Mouse (Mus musculus) stomach, postnatal 0 days (tissue): ENCODE data around the gene Trpm5. TPM values are rescaled to one million over a fixed set of nuclear protein-coding genes. Genes with fewer than 3 reads are reported as not detected.

Source experiments
- ATAC-seq: fragments of 200-750 bp; cut with Nextera tagmentation; 2 replicates; pipeline ENCODE4 v1.8.0; 2017; ENCODE audit not compliant: low FRiP score, low TSS enrichment
- DNase-seq: peaks from one replicate; pipeline ENCODE4 v3.0.0-alpha.2; 2016; ENCODE audit warnings: low spot score
- H3K27ac ChIP-seq: fragments of 300-500 bp; sonication (generic); replicated peaks from 2 replicates; pipeline ENCODE4 v1.5.1; 2014; ENCODE audit warnings: mild to moderate bottlenecking, control low read depth
- H3K27me3 ChIP-seq: fragments of 300-500 bp; sonication (generic); 2 replicates; pipeline ENCODE4 v1.6.1; 2014; ENCODE audit warnings: low read length; ENCODE audit not compliant: control insufficient read depth, insufficient read depth
- H3K36me3 ChIP-seq: fragments of 300-500 bp; sonication (generic); 2 replicates; pipeline ENCODE4 v1.6.1; 2014; ENCODE audit warnings: low read length, mixed read lengths; ENCODE audit not compliant: control insufficient read depth, insufficient read depth
- H3K4me1 ChIP-seq: fragments of 300-500 bp; sonication (generic); replicated peaks from 2 replicates; pipeline ENCODE4 v1.6.1; 2014; ENCODE audit warnings: antibody characterized with exemption; ENCODE audit not compliant: control insufficient read depth, insufficient read depth
- H3K4me2 ChIP-seq: fragments of 300-500 bp; sonication (generic); replicated peaks from 2 replicates; pipeline ENCODE4 v1.6.1; 2014; ENCODE audit warnings: low read depth, mild to moderate bottlenecking, control low read depth, moderate library complexity
- H3K4me3 ChIP-seq: fragments of 300-500 bp; sonication (generic); 2 replicates; pipeline ENCODE4 v1.5.1; 2014; ENCODE audit warnings: low read depth, low read length, control low read depth
- H3K9ac ChIP-seq: fragments of 300-500 bp; sonication (generic); 2 replicates; pipeline ENCODE4 v1.6.1; 2014; ENCODE audit warnings: mild to moderate bottlenecking, low read length, control low read depth, mixed read lengths
- H3K9me3 ChIP-seq: fragments of 300-500 bp; sonication (generic); 2 replicates; pipeline ENCODE4 v1.6.1; 2016; ENCODE audit warnings: low read length; ENCODE audit not compliant: control insufficient read depth
- CTCF ChIP-seq: IDR thresholded peaks from 2 replicates; pipeline ENCODE4 v1.5.1; 2016; ENCODE audit warnings: antibody characterized with exemption, low read depth, mild to moderate bottlenecking, moderate library complexity
- EP300 ChIP-seq: optimal IDR thresholded peaks from 2 replicates; pipeline ENCODE3; 2016; ENCODE audit warnings: antibody characterized with exemption
- WGBS: fragments of 180-500 bp; shearing (Covaris S2); extraction: QIAGEN DNeasy Blood & Tissue Kit; methylation state at CpG from one replicate; pipeline ENCODE4 v1.1.7; 2014; 5-methylcytosine and 5-hydroxymethylcytosine counted together
- polyA plus RNA-seq: library from polyadenylated mRNA; unstranded; fragments of >200 nt; fragmentation: Nextera tagmentation; extraction: Ambion mirVana; gene quantifications from 2 replicates; pipeline ENCODE4 v1.2.1, GENCODE M21; 2015

Trpm5 gene
- polyA plus RNA-seq, 1 experiment from 2014 or later: 2.0 TPM

GRCm38 (mm10) chr7:143100759-143101158 is 6.3 kb upstream of the Trpm5 start:
- no peak overlapping the region for H3K4me2 ChIP-seq
- WGBS: 45% methylated on average over 4 of the region's 4 CpGs
- H3K9ac ChIP-seq: no peak overlapping the region
- ATAC-seq (no peak), DNase-seq (no peak)
- no peaks in the 10 kb centered on the region for H3K9me3 ChIP-seq
- H3K4me3 ChIP-seq: no peak overlapping the region
- H3K36me3 ChIP-seq: no peaks in the 10 kb centered on the region
- no peaks in the 10 kb centered on the region for H3K27me3 ChIP-seq
- no peak overlapping the region for H3K27ac ChIP-seq
- no peaks in the 10 kb centered on the region for H3K4me1 ChIP-seq
- TF ChIP-seq CTCF: no peak

GRCm38 (mm10) chr7:143095554-143095907 is 1.1 kb upstream of the Trpm5 start:
- no peak overlapping the region for H3K27ac ChIP-seq
- no peak for DNase-seq
- H3K4me3 ChIP-seq: no peak overlapping the region
- H3K4me2 ChIP-seq: no peak overlapping the region
- H3K27me3 ChIP-seq: no peaks in the 10 kb centered on the region
- no peaks in the 10 kb centered on the region for H3K36me3 ChIP-seq
- H3K4me1 ChIP-seq: no peaks in the 10 kb centered on the region
- no peak for ATAC-seq
- no peak overlapping the region for H3K9ac ChIP-seq
- no peaks in the 10 kb centered on the region for H3K9me3 ChIP-seq
- TF ChIP-seq EP300 (no peak), CTCF (no peak)
- 68% methylated on average over 1 of the region's 1 CpGs for WGBS

DNA sequence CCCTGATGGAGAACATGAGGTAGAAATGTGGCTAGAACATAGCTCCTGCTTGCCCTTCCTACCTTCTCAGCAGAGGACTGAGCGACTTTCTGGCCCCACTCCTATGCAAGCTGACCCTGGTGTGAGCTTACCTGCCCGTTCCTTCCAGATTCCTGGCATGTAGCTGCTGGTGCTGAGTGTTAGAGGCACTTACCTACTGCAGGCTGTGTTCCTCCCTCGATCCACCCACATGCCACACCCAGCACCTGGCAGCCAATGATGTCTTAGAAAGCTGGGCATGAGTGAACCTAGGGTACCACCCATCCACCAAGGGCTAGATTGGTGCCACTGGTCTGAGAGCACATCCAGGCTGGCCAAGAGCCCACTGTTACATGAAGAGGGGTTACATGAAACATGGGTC is 595 bp downstream of the Trpm5 start:
- Histone ChIP-seq H3K4me1 (no peaks in the 10 kb centered on the region), H3K9ac (no peak overlapping the region), H3K4me3 (no peak overlapping the region), H3K36me3 (no peaks in the 10 kb centered on the region), H3K27ac (no peak overlapping the region), H3K9me3 (no peaks in the 10 kb centered on the region), H3K4me2 (no peak overlapping the region), H3K27me3 (no peaks in the 10 kb centered on the region)
- no peak for ATAC-seq
- WGBS: 67% methylated on average over 3 of the region's 3 CpGs
- no peak for DNase-seq
- TF ChIP-seq EP300 (no peak), CTCF (no peak)

- peak overlapping the region; percentile 48 for H3K9ac ChIP-seq
- H3K27me3 ChIP-seq: no peaks in the 10 kb centered on the region
- peak; percentile 73 for ATAC-seq
- H3K27ac ChIP-seq: peak overlapping the region; percentile 86
- H3K9me3 ChIP-seq: no peaks in the 10 kb centered on the region
- no peak for TF ChIP-seq EP300
- peak; percentile 77 for TF ChIP-seq CTCF
- H3K4me2 ChIP-seq: peak overlapping the region; percentile 38
- WGBS: 30% methylated on average over 4 of the region's 4 CpGs
- peak; percentile 64 for DNase-seq
- no peaks in the 10 kb centered on the region for H3K36me3 ChIP-seq
- no peaks in the 10 kb centered on the region for H3K4me1 ChIP-seq
- peak overlapping the region; percentile 19; the same call in 1 of the 2 replicates for H3K4me3 ChIP-seq
These were observed 7.3 kb downstream of the Trpm5 start for GRCm38 (mm10) chr7:143087070-143087579.

- TF ChIP-seq CTCF (peak; percentile 90), EP300 (no peak)
- Histone ChIP-seq H3K9me3 (no peaks in the 10 kb centered on the region), H3K27me3 (no peaks in the 10 kb centered on the region), H3K27ac (peak overlapping the region; percentile 86), H3K4me1 (no peaks in the 10 kb centered on the region), H3K9ac (peak overlapping the region; percentile 48), H3K4me2 (peak overlapping the region; percentile 38), H3K36me3 (no peaks in the 10 kb centered on the region), H3K4me3 (peak overlapping the region; percentile 19)
- DNase-seq: peak; percentile 66
- peak; percentile 39; the same call in 1 of the 2 replicates for ATAC-seq
- 36% methylated on average over 2 of the region's 2 CpGs for WGBS
These were observed 8.1 kb downstream of the Trpm5 start for GRCm38 (mm10) chr7:143086366-143086765.

- Histone ChIP-seq H3K27ac (no peak overlapping the region), H3K9ac (no peak overlapping the region), H3K9me3 (no peaks in the 10 kb centered on the region), H3K27me3 (no peaks in the 10 kb centered on the region), H3K4me2 (no peak overlapping the region), H3K4me1 (no peaks in the 10 kb centered on the region), H3K36me3 (no peaks in the 10 kb centered on the region), H3K4me3 (no peak overlapping the region)
- no peak for TF ChIP-seq CTCF
- no peak for TF ChIP-seq EP300
- ATAC-seq: no peak
- no peak for DNase-seq
- WGBS: 79% methylated on average over 2 of the region's 2 CpGs
These were observed 10.7 kb downstream of the Trpm5 start for GRCm38 (mm10) chr7:143083708-143084107.
